Mouse (Mus musculus): ENCODE data around the gene Washc2.

- no peak for TF ChIP-seq CTCF (IDR thresholded peaks at IDR 0.05; ENCODE audit: low read depth)
- no peak for TF ChIP-seq EP300 (IDR thresholded peaks at IDR 0.05; ENCODE audit: low read depth)
Measured at GRCm38 (mm10) chr6:116281014-116281413, 73.2 kb downstream of the Washc2 start.

Data from liver, postnatal 0 days (tissue).